Mouse (Mus musculus) lung, adult 2 months (tissue): ENCODE data around the gene A930018P22Rik.

ENCODE experiments used
- CTCF ChIP-seq: fragments of 200-500 bp; IDR thresholded peaks from 2 replicates; pipeline ENCODE4 v1.5.1; 2011; ENCODE audit warnings: mild to moderate bottlenecking, low read length, control low read depth; ENCODE audit not compliant: insufficient read depth
- POLR2A ChIP-seq: fragments of 200-500 bp; IDR thresholded peaks from 2 replicates; pipeline ENCODE4 v1.6.1; 2011; ENCODE audit warnings: low read depth, mild to moderate bottlenecking, control low read depth, low read length, borderline replicate concordance; ENCODE audit errors: extremely low read depth

DNA sequence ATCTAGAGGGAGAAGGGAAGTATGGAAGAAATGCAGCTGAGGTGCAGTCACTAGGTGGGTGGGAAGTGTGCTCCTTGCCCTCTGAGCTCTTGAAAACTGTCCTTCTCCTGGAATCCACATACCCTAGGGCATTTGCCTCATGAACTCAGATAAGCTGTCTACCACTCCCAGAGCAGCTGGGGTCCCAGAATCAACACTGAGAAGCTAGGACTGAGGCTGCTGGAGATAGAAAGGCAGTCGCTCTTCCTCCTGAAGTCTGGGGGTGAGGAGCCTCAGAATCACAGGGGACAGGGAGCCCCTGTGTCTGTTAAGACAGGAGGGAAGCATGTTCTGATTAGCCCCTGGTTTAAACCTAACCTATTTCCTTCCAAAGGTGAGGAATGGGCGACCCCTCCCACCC, 13.0 kb upstream of the A930018P22Rik start:
- TF ChIP-seq CTCF (no peak), POLR2A (no peak)
